Mouse (Mus musculus): ENCODE measurements around the gene Slc25a41.

Slc25a41 gene

GRCm38 (mm10) chr17:57041554-57041953, at the start of gene Slc25a41:
Slc25a41 (minus strand) TSS chr17:57041654.
- DNase-seq = no peak

- DNase-seq = no peak
Measured at GRCm38 (mm10) chr17:57087049-57087832, 45.8 kb upstream of the Slc25a41 start, which contains the start of gene Tubb4a. Tubb4a (minus strand) TSS chr17:57087782.

GRCm38 (mm10) chr17:57085970-57086757, 44.7 kb upstream of the Slc25a41 start:
- no peak for DNase-seq

- no peak for DNase-seq
Measured at GRCm38 (mm10) chr17:57082481-57082880, 41.0 kb upstream of the Slc25a41 start.

- no peak for DNase-seq
Measured at GRCm38 (mm10) chr17:57081234-57081842, 39.9 kb upstream of the Slc25a41 start.

GRCm38 (mm10) chr17:57079919-57080318, 38.5 kb upstream of the Slc25a41 start:
- no peak for DNase-seq

- peak; percentile 72 to 76 for DNase-seq
Measured at GRCm38 (mm10) chr17:57078336-57078735, 36.9 kb upstream of the Slc25a41 start, which contains the start of gene Dennd1c. Dennd1c (minus strand) TSS chr17:57078514.

- DNase-seq = no peak
Measured at GRCm38 (mm10) chr17:57076916-57077315, 35.5 kb upstream of the Slc25a41 start.

GRCm38 (mm10) chr17:57070699-57071098, 29.2 kb upstream of the Slc25a41 start:
- DNase-seq = no peak

GRCm38 (mm10) chr17:57070272-57070671, 28.8 kb upstream of the Slc25a41 start:
- DNase-seq = no peak

GRCm38 (mm10) chr17:57066908-57067307, 25.5 kb upstream of the Slc25a41 start:
- DNase-seq = no peak

GRCm38 (mm10) chr17:57063031-57063430, 21.6 kb upstream of the Slc25a41 start:
- DNase-seq = no peak

GRCm38 (mm10) chr17:57062548-57062947, 21.1 kb upstream of the Slc25a41 start:
- DNase-seq = no peak

GRCm38 (mm10) chr17:57062011-57062521, 20.6 kb upstream of the Slc25a41 start:
- DNase-seq = peak; percentile 66 to 71

GRCm38 (mm10) chr17:57061069-57061468, 19.6 kb upstream of the Slc25a41 start:
- peak; percentile 35 to 37 for DNase-seq

GRCm38 (mm10) chr17:57060231-57060801, 18.9 kb upstream of the Slc25a41 start:
- peak; percentile 97 to 98 for DNase-seq

- DNase-seq = peak; percentile 58 to 59
Measured at GRCm38 (mm10) chr17:57059486-57059977, 18.1 kb upstream of the Slc25a41 start, which contains the start of gene Slc25a23. Slc25a23 (minus strand) TSS chr17:57059863.

GRCm38 (mm10) chr17:57058891-57059485, 17.5 kb upstream of the Slc25a41 start, which contains the start of gene Crb3:
Crb3 (plus strand) TSS chr17:57059105.
- DNase-seq = no peak

GRCm38 (mm10) chr17:57056246-57056645, 14.8 kb upstream of the Slc25a41 start:
- no peak for DNase-seq

GRCm38 (mm10) chr17:57051679-57052078, 10.2 kb upstream of the Slc25a41 start:
- DNase-seq = peak; percentile 35 to 45

GRCm38 (mm10) chr17:57048816-57049215, 7.4 kb upstream of the Slc25a41 start:
- no peak for DNase-seq

- DNase-seq = no peak
Measured at GRCm38 (mm10) chr17:57047406-57047805, 6.0 kb upstream of the Slc25a41 start.

All from B cell, adult 2 months (primary cell).